Mouse (Mus musculus) liver, embryonic 14.5 days (tissue): Measurements from ENCODE around the gene Clcnkb. TPM values are rescaled to one million over a fixed set of nuclear protein-coding genes. Genes with fewer than 3 reads are reported as not detected.

Experiments used
- ATAC-seq: fragments of 200-750 bp; cut with Nextera tagmentation; 2 replicates; pipeline ENCODE4 v1.8.0; 2017; ENCODE audit warnings: moderate number of reproducible peaks, mild to moderate bottlenecking, moderate library complexity; ENCODE audit not compliant: insufficient read depth
- DNase-seq, 3 experiments: peaks; one replicate each; pipeline ENCODE4 v3.0.0-alpha.2; 2012 to 2013; ENCODE audit warnings: low read depth in 3 of 3, low spot score in 3 of 3
- H3K27ac ChIP-seq: fragments of 300-500 bp; sonication (generic); 2 replicates; pipeline ENCODE4 v1.5.1; 2014; ENCODE audit warnings: moderate library complexity, mild to moderate bottlenecking, control low read depth, inconsistent platforms
- H3K27me3 ChIP-seq: fragments of 300-500 bp; sonication (generic); 2 replicates; pipeline ENCODE4 v1.6.1; 2014; ENCODE audit warnings: mild to moderate bottlenecking, low read length, moderate library complexity; ENCODE audit not compliant: control insufficient read depth, insufficient read depth
- H3K36me3 ChIP-seq: fragments of 300-500 bp; sonication (generic); replicated peaks from 2 replicates; pipeline ENCODE4 v1.6.1; 2014; ENCODE audit warnings: low read depth; ENCODE audit not compliant: control insufficient read depth, insufficient read depth
- H3K4me1 ChIP-seq, 2 experiments: fragments of 200-500 bp in 1 of 2; fragments of 300-500 bp in 1 of 2; sonication (generic) in 1 of 2; replicated peaks; 2 replicates each; pipeline ENCODE4 v1.6.1; 2012 to 2014; ENCODE audit warnings: antibody characterized with exemption in 1 of 2, inconsistent platforms in 1 of 2, low read length in 1 of 2; ENCODE audit not compliant: control insufficient read depth in 2 of 2, insufficient read depth in 2 of 2
- H3K4me2 ChIP-seq: fragments of 300-500 bp; sonication (generic); 2 replicates; pipeline ENCODE4 v1.6.1; 2014; ENCODE audit warnings: low read depth, mild to moderate bottlenecking, control low read depth, moderate library complexity
- H3K4me3 ChIP-seq, 2 experiments: fragments of 200-500 bp in 1 of 2; fragments of 300-500 bp in 1 of 2; sonication (generic) in 1 of 2; 2 replicates each; pipeline ENCODE4 v1.5.1; 2012 to 2014; ENCODE audit warnings: low read depth in 2 of 2, low read length in 2 of 2, mild to moderate bottlenecking in 2 of 2, control low read depth in 1 of 2, inconsistent platforms in 1 of 2, moderate library complexity in 1 of 2; ENCODE audit not compliant: insufficient read depth in 1 of 2
- H3K9ac ChIP-seq: fragments of 300-500 bp; sonication (generic); replicated peaks from 2 replicates; pipeline ENCODE4 v1.6.1; 2014; ENCODE audit warnings: mild to moderate bottlenecking, control low read depth, moderate library complexity
- H3K9me3 ChIP-seq: fragments of 300-500 bp; sonication (generic); 2 replicates; pipeline ENCODE4 v1.6.1; 2016; ENCODE audit warnings: low read length, mixed read lengths; ENCODE audit not compliant: control insufficient read depth
- CTCF ChIP-seq: IDR thresholded peaks from 2 replicates; pipeline ENCODE4 v1.5.1; 2016; ENCODE audit warnings: antibody characterized with exemption, low read depth, control low read depth
- EP300 ChIP-seq: IDR thresholded peaks from 2 replicates; pipeline ENCODE4 v1.6.1; 2016; ENCODE audit warnings: antibody characterized with exemption, low read depth
- WGBS: fragments of 180-500 bp; shearing (Covaris S2); extraction: QIAGEN DNeasy Blood & Tissue Kit; methylation state at CpG from one replicate; pipeline ENCODE4 v1.1.7; 2014; ENCODE audit not compliant: insufficient replicate concordance; 5-methylcytosine and 5-hydroxymethylcytosine counted together
- polyA plus RNA-seq, 2 experiments: library from polyadenylated mRNA; depleted of rRNA in 1 of 2; stranded (reverse) in 1 of 2; unstranded in 1 of 2; fragments of >200 nt; fragmentation: Nextera tagmentation in 1 of 2; extraction: Ambion mirVana in 1 of 2; gene quantifications; 2 replicates each; pipeline versions ENCODE4 v1.2.1 to v1.2.3; 2012 to 2014

Clcnkb gene
- polyA plus RNA-seq, 2 experiments: not detected

GRCm38 (mm10) chr4:141387093-141387784, 28.6 kb downstream of the Clcnkb start:
- ATAC-seq (no peak), DNase-seq (peak; percentile 33 to 45 (median 36))
- peaks cover 23% of the 10 kb centered on the region for H3K27me3 ChIP-seq
- no peak overlapping the region for H3K9ac ChIP-seq
- H3K27ac ChIP-seq: no peak overlapping the region
- 12% methylated on average over 5 of the region's 5 CpGs for WGBS
- no peaks in the 10 kb centered on the region for H3K36me3 ChIP-seq
- no peak overlapping the region for H3K4me3 ChIP-seq
- H3K4me1 ChIP-seq: no peaks in the 10 kb centered on the region
- H3K4me2 ChIP-seq: no peak overlapping the region
- H3K9me3 ChIP-seq: no peaks in the 10 kb centered on the region
- no peak for TF ChIP-seq EP300
- TF ChIP-seq CTCF: peak; percentile 81

- ATAC-seq: no peak
- no peak overlapping the region for H3K9ac ChIP-seq
- H3K4me3 ChIP-seq: no peak overlapping the region
- H3K4me1 ChIP-seq: no peaks in the 10 kb centered on the region
- H3K4me2 ChIP-seq: no peak overlapping the region
- peaks cover 28% of the 10 kb centered on the region for H3K27me3 ChIP-seq
- H3K27ac ChIP-seq: no peak overlapping the region
- DNase-seq: no peak
- no peaks in the 10 kb centered on the region for H3K9me3 ChIP-seq
- no peak for TF ChIP-seq EP300
- peak; percentile 4; the same call in 1 of the 2 replicates for TF ChIP-seq CTCF
- 51% methylated on average over 7 of the region's 7 CpGs for WGBS
- no peaks in the 10 kb centered on the region for H3K36me3 ChIP-seq
Measured at GRCm38 (mm10) chr4:141386150-141386549, 29.7 kb downstream of the Clcnkb start.

- TF ChIP-seq CTCF: peak; percentile 96
- TF ChIP-seq EP300: no peak
- H3K4me1 ChIP-seq: no peaks in the 10 kb centered on the region
- no peaks in the 10 kb centered on the region for H3K9me3 ChIP-seq
- H3K27ac ChIP-seq: no peak overlapping the region
- no peak overlapping the region for H3K4me2 ChIP-seq
- no peaks in the 10 kb centered on the region for H3K36me3 ChIP-seq
- peaks cover 34% of the 10 kb centered on the region for H3K27me3 ChIP-seq
- ATAC-seq: no peak
- DNase-seq: peak; percentile 28 to 50 (median 41)
- H3K4me3 ChIP-seq: no peak overlapping the region
- 2% methylated on average over 7 of the region's 7 CpGs for WGBS
- no peak overlapping the region for H3K9ac ChIP-seq
Measured at GRCm38 (mm10) chr4:141385275-141385674, 30.5 kb downstream of the Clcnkb start.

- H3K9me3 ChIP-seq: no peaks in the 10 kb centered on the region
- no peak overlapping the region for H3K4me3 ChIP-seq
- no peaks in the 10 kb centered on the region for H3K4me1 ChIP-seq
- no peak overlapping the region for H3K27ac ChIP-seq
- DNase-seq (no peak), ATAC-seq (no peak)
- peaks cover 34% of the 10 kb centered on the region for H3K27me3 ChIP-seq
- no peaks in the 10 kb centered on the region for H3K36me3 ChIP-seq
- 2% methylated on average over 19 of the region's 25 CpGs for WGBS
- peak overlapping the region; percentile 33 for H3K4me2 ChIP-seq
- H3K9ac ChIP-seq: no peak overlapping the region
- TF ChIP-seq EP300: no peak
- TF ChIP-seq CTCF: no peak
Measured at GRCm38 (mm10) chr4:141382406-141382805, 33.4 kb downstream of the Clcnkb start.

- TF ChIP-seq EP300 (no peak), CTCF (no peak)
- H3K9me3 ChIP-seq: no peaks in the 10 kb centered on the region
- WGBS: 51% methylated on average over 8 of the region's 8 CpGs
- H3K36me3 ChIP-seq: no peaks in the 10 kb centered on the region
- DNase-seq (no peak), ATAC-seq (no peak)
- H3K27me3 ChIP-seq: peaks cover 34% of the 10 kb centered on the region
- no peak overlapping the region for H3K4me2 ChIP-seq
- no peak overlapping the region for H3K9ac ChIP-seq
- no peak overlapping the region for H3K27ac ChIP-seq
- H3K4me3 ChIP-seq: no peak overlapping the region
- no peaks in the 10 kb centered on the region for H3K4me1 ChIP-seq
Measured at GRCm38 (mm10) chr4:141379674-141380073, 36.1 kb downstream of the Clcnkb start.
